Mouse (Mus musculus): Measurements from ENCODE around the gene Gabra4. TPM values are rescaled to one million over a fixed set of nuclear protein-coding genes. Genes with fewer than 3 reads are reported as not detected.

Gabra4 gene
- under 1 TPM; 0.19 to 0.75 TPM for polyA plus RNA-seq (2017; shearing (Covaris generic))

GRCm38 (mm10) chr5:71658115-71658497 is at the start of gene Gabra4:
TSS of gene Gabra4 (minus strand) at chr5:71658308.

GRCm38 (mm10) chr5:71657482-71658114 is 510 bp downstream of the Gabra4 start, which contains the start of gene Gabrb1:
TSS of gene Gabrb1 (plus strand) at chr5:71658113.

GRCm38 (mm10) chr5:71548079-71548478 is 110.0 kb downstream of the Gabra4 start, which contains the start of gene Cox7b2:
TSS of gene Cox7b2 (minus strand) at chr5:71548205.

Other genes starting within 250 kb of the Gabra4 start
- under 1 TPM in 1 of 2 experiments, not detected in 1; 0.92 TPM for gene Cox7b2, start 110.1 kb downstream of the Gabra4 start, polyA plus RNA-seq (2017; shearing (Covaris generic))
- gene Gabrb1, start 195 bp downstream of the Gabra4 start, polyA plus RNA-seq (2017; shearing (Covaris generic)) = under 1 TPM; 0.10 to 0.14 TPM

Data from inflammation-experienced regulatory T-cells (primary cell).